Mouse (Mus musculus) thymus, adult 2 months (tissue): ENCODE data around the gene Ufl1.

Experiments used
- CTCF ChIP-seq: fragments of 200-500 bp; IDR thresholded peaks from 2 replicates; pipeline ENCODE4 v1.5.1; 2012; ENCODE audit warnings: mild to moderate bottlenecking, control low read depth, low read length, moderate library complexity, borderline replicate concordance; ENCODE audit not compliant: control insufficient read depth, poor library complexity, insufficient read depth; ENCODE audit errors: extremely low read depth
- POLR2A ChIP-seq: fragments of 200-500 bp; IDR thresholded peaks from 2 replicates; pipeline ENCODE4 v1.6.1; 2012; ENCODE audit warnings: mild to moderate bottlenecking, low read length, control low read depth, moderate library complexity; ENCODE audit not compliant: control insufficient read depth, poor library complexity, insufficient read depth; ENCODE audit errors: extremely low read depth

GRCm38 (mm10) chr4:25281671-25282038 lies at the start of gene Ufl1:
- TF ChIP-seq CTCF: no peak
- TF ChIP-seq POLR2A: peak; percentile 85
